Mouse (Mus musculus) ES-Bruce4 (cell line): ENCODE data around the gene G430095P16Rik. TPM values are rescaled to one million over a fixed set of nuclear protein-coding genes. Genes with fewer than 3 reads are reported as not detected.

Experiments
- H3K27ac ChIP-seq: 2 replicates; pipeline ENCODE4 v1.5.1; 2012; ENCODE audit warnings: low read length, inconsistent platforms; ENCODE audit not compliant: insufficient read depth
- H3K27me3 ChIP-seq: 2 replicates; pipeline ENCODE4 v1.6.1; 2012; ENCODE audit warnings: mild to moderate bottlenecking, low read length, inconsistent platforms; ENCODE audit not compliant: control insufficient read depth, poor library complexity, insufficient read depth, severe bottlenecking
- H3K36me3 ChIP-seq: 2 replicates; pipeline ENCODE4 v1.6.1; 2012; ENCODE audit warnings: inconsistent platforms, mild to moderate bottlenecking, low read length, moderate library complexity; ENCODE audit not compliant: control insufficient read depth, poor library complexity, insufficient read depth, severe bottlenecking
- H3K4me1 ChIP-seq: one replicate; pipeline ENCODE4 v1.8.1; 2011; ENCODE audit warnings: low read length; ENCODE audit not compliant: control insufficient read depth, insufficient read depth
- H3K4me3 ChIP-seq: 2 replicates; pipeline ENCODE4 v1.5.1; 2011; ENCODE audit warnings: low read depth, mild to moderate bottlenecking, low read length
- H3K9ac ChIP-seq: 2 replicates; pipeline ENCODE4 v1.6.1; 2012; ENCODE audit warnings: low read depth, mild to moderate bottlenecking, inconsistent platforms; ENCODE audit not compliant: poor library complexity, severe bottlenecking
- H3K9me3 ChIP-seq: replicated peaks from 2 replicates; pipeline ENCODE4 v1.6.1; 2012; ENCODE audit warnings: mild to moderate bottlenecking, low read length, inconsistent platforms; ENCODE audit not compliant: control insufficient read depth, poor library complexity, insufficient read depth, severe bottlenecking
- EP300 ChIP-seq: IDR thresholded peaks from 2 replicates; pipeline ENCODE4 v1.6.1; 2011; ENCODE audit warnings: low read depth, low read length; ENCODE audit not compliant: insufficient read depth
- polyA plus RNA-seq: library from polyadenylated mRNA; stranded (reverse); fragments of >200 nt; gene quantifications from 2 replicates; pipeline ENCODE4 v1.2.4, GENCODE M21; 2011; ENCODE audit warnings: low read depth; ENCODE audit not compliant: missing spikeins, insufficient read depth, insufficient read length

Gene G430095P16Rik
- polyA plus RNA-seq, 1 experiment, result not detected

GRCm38 (mm10) chr8:84775621-84776113 is 52.9 kb downstream of the G430095P16Rik start:
- Histone ChIP-seq H3K36me3 (no peaks in the 10 kb centered on the region), H3K4me3 (no peak overlapping the region), H3K9me3 (no peaks in the 10 kb centered on the region), H3K27me3 (peaks cover 44% of the 10 kb centered on the region), H3K27ac (no peak overlapping the region), H3K4me1 (peaks cover 5% of the 10 kb centered on the region), H3K9ac (no peak overlapping the region)
- TF ChIP-seq EP300, result no peak

Other genes starting within 250 kb of the G430095P16Rik start
- 42.8 and 44.8 TPM in 2 replicates for gene Ier2, start 60.2 kb upstream of the G430095P16Rik start, polyA plus RNA-seq
- 77.6 and 79.8 TPM in 2 replicates for gene Trmt1, start 36.7 kb upstream of the G430095P16Rik start, polyA plus RNA-seq
- 89.7 and 97.9 TPM in 2 replicates for gene Nacc1, start 35.1 kb upstream of the G430095P16Rik start, polyA plus RNA-seq
- not detected in 2 replicates for gene Lyl1, start 21.6 kb upstream of the G430095P16Rik start, polyA plus RNA-seq
- 1.2 and 1.8 TPM in 2 replicates for gene Nfix, start 77.3 kb downstream of the G430095P16Rik start, polyA plus RNA-seq
- 2.5 and 3.1 TPM in 2 replicates for gene Dand5, start 99.8 kb downstream of the G430095P16Rik start, polyA plus RNA-seq
- gene Gadd45gip1, start 108.5 kb downstream of the G430095P16Rik start, polyA plus RNA-seq, result 19.5 and 20.5 TPM in 2 replicates
- 68.0 and 76.1 TPM in 2 replicates for gene Rad23a, start 117.7 kb downstream of the G430095P16Rik start, polyA plus RNA-seq
- 507 and 546 TPM in 2 replicates for gene Calr, start 123.9 kb downstream of the G430095P16Rik start, polyA plus RNA-seq
- gene Farsa, start 134.0 kb downstream of the G430095P16Rik start, polyA plus RNA-seq, result 50.8 and 52.6 TPM in 2 replicates
- gene Syce2, start 149.1 kb downstream of the G430095P16Rik start, polyA plus RNA-seq, result 93.8 and 97.1 TPM in 2 replicates
- 72.5 and 78.5 TPM in 2 replicates for gene Gcdh, start 170.9 kb downstream of the G430095P16Rik start, polyA plus RNA-seq
- not detected in 2 replicates for gene Klf1, start 178.9 kb downstream of the G430095P16Rik start, polyA plus RNA-seq
- 27.5 and 30.9 TPM in 2 replicates for gene Dnase2a, start 185.6 kb downstream of the G430095P16Rik start, polyA plus RNA-seq
- gene Mast1, start 214.4 kb downstream of the G430095P16Rik start, polyA plus RNA-seq, result 0.73 and 1.5 TPM in 2 replicates
- 0.38 TPM in 1 of 2 replicates, not detected in the other for gene Rtbdn, start 224.0 kb downstream of the G430095P16Rik start, polyA plus RNA-seq
- gene Gm49661, start 246.4 kb downstream of the G430095P16Rik start, polyA plus RNA-seq, result 4.9 TPM in 1 of 2 replicates, not detected in the other
- gene Prdx2, start 246.6 kb downstream of the G430095P16Rik start, polyA plus RNA-seq, result 226 and 237 TPM in 2 replicates
- 79.2 and 88.1 TPM in 2 replicates for gene Rnaseh2a, start 246.8 kb downstream of the G430095P16Rik start, polyA plus RNA-seq